Mouse (Mus musculus) spleen, adult 2 months (tissue): ENCODE results near the gene Cblb. TPM values are rescaled to one million over a fixed set of nuclear protein-coding genes. Genes with fewer than 3 reads are reported as not detected.

Source experiments
- DNase-seq, 2 experiments: peaks; one replicate each; pipeline versions ENCODE4 v3.0.0 to v3.0.0-alpha.2; 2012 to 2021; ENCODE audit warnings: low spot score in 2 of 2, low read depth in 1 of 2
- H3K27ac ChIP-seq: fragments of 200-500 bp; 2 replicates; pipeline ENCODE4 v1.5.1; 2012; ENCODE audit warnings: low read length, inconsistent platforms; ENCODE audit not compliant: insufficient read depth
- H3K27me3 ChIP-seq: fragments of 200-500 bp; 2 replicates; pipeline ENCODE4 v1.6.1; 2012; ENCODE audit warnings: mild to moderate bottlenecking, moderate library complexity, low read length, inconsistent platforms; ENCODE audit not compliant: control insufficient read depth, insufficient read depth
- H3K36me3 ChIP-seq: fragments of 200-500 bp; 2 replicates; pipeline ENCODE4 v1.6.1; 2012; ENCODE audit warnings: mild to moderate bottlenecking, low read length, inconsistent platforms; ENCODE audit not compliant: control insufficient read depth, insufficient read depth
- H3K4me1 ChIP-seq: fragments of 200-500 bp; 2 replicates; pipeline ENCODE4 v1.6.1; 2011; ENCODE audit warnings: inconsistent platforms; ENCODE audit not compliant: control insufficient read depth, insufficient read depth, insufficient read length
- H3K4me3 ChIP-seq: fragments of 200-500 bp; 2 replicates; pipeline ENCODE4 v1.5.1; 2011; ENCODE audit warnings: mild to moderate bottlenecking, inconsistent platforms; ENCODE audit not compliant: insufficient read depth, insufficient read length; ENCODE audit errors: extremely low read depth
- CTCF ChIP-seq: fragments of 200-500 bp; IDR thresholded peaks from 2 replicates; pipeline ENCODE4 v1.5.1; 2011; ENCODE audit warnings: mild to moderate bottlenecking, inconsistent platforms; ENCODE audit not compliant: insufficient read depth, insufficient read length, insufficient replicate concordance; ENCODE audit errors: extremely low read depth
- POLR2A ChIP-seq: fragments of 200-500 bp; IDR thresholded peaks from 2 replicates; pipeline ENCODE4 v1.6.1; 2011; ENCODE audit warnings: low read depth, low read length, inconsistent platforms
- WGBS: fragments of 180-500 bp; shearing (Covaris S2); methylation state at CpG from one replicate; pipeline ENCODE4 v1.1.7; 2018; 5-methylcytosine and 5-hydroxymethylcytosine counted together
- polyA plus RNA-seq: library from polyadenylated mRNA; depleted of rRNA; stranded (reverse); fragments of >200 nt; gene quantifications from 2 replicates; pipeline ENCODE4 v1.2.3, GENCODE M21; 2012

Cblb gene
- polyA plus RNA-seq, 1 experiment: 18.1 TPM

DNA sequence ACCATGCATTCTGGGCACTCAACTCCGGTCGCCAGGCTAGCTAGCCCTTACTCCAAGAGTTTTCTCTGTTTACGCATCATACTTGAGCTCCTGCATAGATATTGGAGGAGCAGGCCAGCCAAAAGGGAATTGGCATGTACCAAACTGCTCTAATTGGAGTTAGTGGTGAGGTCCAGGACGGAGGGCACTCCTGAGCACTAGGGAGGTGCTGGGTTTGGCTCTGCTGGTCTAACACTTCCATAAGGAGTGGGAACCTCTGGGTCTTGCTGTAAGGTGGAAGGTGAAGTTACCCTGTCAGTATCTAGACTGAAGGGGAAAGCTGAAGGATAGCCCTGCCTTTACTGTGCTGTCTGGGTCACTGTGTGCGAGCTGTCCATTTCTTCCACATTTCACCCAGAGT lies 39.1 kb downstream of the Cblb start:
- no peak overlapping the region for H3K27ac ChIP-seq
- 91% methylated on average over 5 of the region's 5 CpGs for WGBS
- TF ChIP-seq POLR2A (no peak), CTCF (no peak)
- H3K36me3 ChIP-seq: no peaks in the 10 kb centered on the region; the same call in 1 of the 2 replicates
- H3K4me1 ChIP-seq: peaks cover 2% of the 10 kb centered on the region
- no peak overlapping the region for H3K4me3 ChIP-seq
- no peaks in the 10 kb centered on the region for H3K27me3 ChIP-seq
- no peak for DNase-seq

DNA sequence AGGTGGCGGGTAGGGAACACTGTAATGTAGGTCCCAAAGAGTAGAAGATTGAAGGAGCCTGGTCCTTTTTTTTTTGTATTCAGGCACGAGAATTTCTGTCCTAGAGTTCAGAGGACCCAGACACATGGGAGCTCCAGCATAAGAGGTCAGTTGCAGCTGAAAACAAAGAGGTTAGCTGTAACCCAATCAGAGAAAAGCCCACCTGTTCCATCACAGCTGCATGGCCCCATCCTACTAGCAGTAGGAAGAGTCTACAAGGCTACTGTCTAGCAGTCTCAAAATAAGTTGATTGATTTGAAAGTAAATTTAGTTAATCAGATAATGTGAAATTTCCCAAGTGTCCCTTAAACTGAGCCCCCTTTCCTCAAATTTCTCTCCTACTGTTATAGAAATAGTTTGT lies 40.3 kb downstream of the Cblb start:
- no peak for DNase-seq
- TF ChIP-seq POLR2A (no peak), CTCF (no peak)
- Histone ChIP-seq H3K27me3 (no peaks in the 10 kb centered on the region), H3K4me1 (peaks cover 2% of the 10 kb centered on the region), H3K36me3 (no peaks in the 10 kb centered on the region; the same call in 1 of the 2 replicates), H3K4me3 (no peak overlapping the region), H3K27ac (0 out of 2 replicates have a peak overlapping the region, but pooled peaks have one; percentile 22)
- 88% methylated on average over 2 of the region's 2 CpGs for WGBS

DNA sequence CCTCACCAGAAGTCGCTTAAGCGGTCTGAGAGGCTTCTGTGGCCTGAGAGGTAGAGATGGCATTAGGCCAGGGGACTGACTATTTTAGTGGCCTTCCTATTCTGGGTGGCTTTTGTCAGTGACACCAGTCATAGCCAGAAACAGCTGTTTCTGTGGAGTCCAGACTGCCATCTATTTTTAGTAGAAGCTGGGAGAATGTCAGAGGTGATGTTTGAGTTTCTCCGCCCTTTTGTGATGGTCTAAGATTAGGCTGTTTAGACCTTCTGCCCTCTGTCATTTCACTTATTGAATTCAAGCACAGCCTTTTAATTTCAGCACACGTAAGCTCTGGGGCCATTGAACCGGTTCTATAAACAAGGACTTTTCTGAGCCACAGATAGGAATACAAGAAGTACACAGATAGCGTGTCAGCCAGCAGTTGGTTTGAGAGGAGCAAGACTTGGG lies 40.8 kb downstream of the Cblb start:
- no peaks in the 10 kb centered on the region; the same call in 1 of the 2 replicates for H3K36me3 ChIP-seq
- 89% methylated on average over 6 of the region's 6 CpGs for WGBS
- DNase-seq: no peak
- no peak for TF ChIP-seq CTCF
- no peak for TF ChIP-seq POLR2A
- H3K4me1 ChIP-seq: peaks cover 2% of the 10 kb centered on the region
- no peak overlapping the region for H3K27ac ChIP-seq
- H3K27me3 ChIP-seq: no peaks in the 10 kb centered on the region
- no peak overlapping the region for H3K4me3 ChIP-seq

DNA sequence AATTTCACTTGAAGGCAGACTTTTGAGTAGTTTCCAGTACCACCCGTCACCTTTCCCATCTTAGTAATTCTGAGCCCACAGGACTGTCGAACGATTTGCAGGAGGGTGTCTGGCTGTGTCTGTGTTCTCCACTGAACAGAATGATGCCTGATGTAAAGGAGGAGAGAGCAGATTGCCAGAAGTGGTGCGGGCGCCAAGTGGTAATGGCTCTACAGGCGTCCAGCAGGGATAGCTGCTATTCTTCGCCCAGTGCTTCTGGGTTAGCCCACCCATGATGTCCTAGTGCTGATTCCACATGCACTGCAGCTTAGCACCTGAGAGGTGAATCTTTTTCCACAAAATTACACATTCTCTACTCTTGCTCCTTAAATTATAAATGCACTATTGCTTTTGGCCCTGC lies 45.6 kb downstream of the Cblb start:
- DNase-seq: no peak
- no peak overlapping the region for H3K27ac ChIP-seq
- H3K4me1 ChIP-seq: peaks cover 7% of the 10 kb centered on the region; the same call in 1 of the 2 replicates
- TF ChIP-seq CTCF: no peak
- TF ChIP-seq POLR2A: no peak
- H3K36me3 ChIP-seq: no peaks in the 10 kb centered on the region
- H3K4me3 ChIP-seq: no peak overlapping the region
- WGBS: 92% methylated on average over 7 of the region's 7 CpGs
- H3K27me3 ChIP-seq: no peaks in the 10 kb centered on the region

DNA sequence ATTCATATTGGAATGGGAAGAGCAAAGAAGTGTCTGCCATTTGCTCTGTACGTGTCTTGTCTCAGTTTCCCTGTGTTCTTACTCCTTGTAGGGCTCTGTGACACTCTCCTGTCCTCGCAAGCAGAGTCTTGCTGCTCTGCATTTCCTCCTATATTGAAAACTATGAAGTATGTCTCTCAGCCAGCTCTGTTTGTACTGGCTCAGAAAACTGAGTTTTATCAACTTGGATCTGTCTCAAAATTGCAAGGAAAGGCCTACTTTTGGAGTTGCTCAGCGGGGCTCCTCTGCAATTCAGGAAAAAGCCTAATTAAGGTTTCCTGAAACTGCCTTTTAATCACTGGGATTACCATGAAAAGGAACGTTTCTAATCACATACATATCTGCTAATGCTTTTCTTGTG lies 46.9 kb downstream of the Cblb start:
- 83% methylated on average over 4 of the region's 4 CpGs for whole genome bisulfite sequencing
- DNase-seq: no peak
- H3K4me1 ChIP-seq: peaks cover 7% of the 10 kb centered on the region; the same call in 1 of the 2 replicates
- no peak overlapping the region for H3K27ac ChIP-seq
- TF ChIP-seq POLR2A: no peak
- no peak for TF ChIP-seq CTCF
- H3K4me3 ChIP-seq: no peak overlapping the region
- H3K36me3 ChIP-seq: no peaks in the 10 kb centered on the region
- H3K27me3 ChIP-seq: no peaks in the 10 kb centered on the region

DNA sequence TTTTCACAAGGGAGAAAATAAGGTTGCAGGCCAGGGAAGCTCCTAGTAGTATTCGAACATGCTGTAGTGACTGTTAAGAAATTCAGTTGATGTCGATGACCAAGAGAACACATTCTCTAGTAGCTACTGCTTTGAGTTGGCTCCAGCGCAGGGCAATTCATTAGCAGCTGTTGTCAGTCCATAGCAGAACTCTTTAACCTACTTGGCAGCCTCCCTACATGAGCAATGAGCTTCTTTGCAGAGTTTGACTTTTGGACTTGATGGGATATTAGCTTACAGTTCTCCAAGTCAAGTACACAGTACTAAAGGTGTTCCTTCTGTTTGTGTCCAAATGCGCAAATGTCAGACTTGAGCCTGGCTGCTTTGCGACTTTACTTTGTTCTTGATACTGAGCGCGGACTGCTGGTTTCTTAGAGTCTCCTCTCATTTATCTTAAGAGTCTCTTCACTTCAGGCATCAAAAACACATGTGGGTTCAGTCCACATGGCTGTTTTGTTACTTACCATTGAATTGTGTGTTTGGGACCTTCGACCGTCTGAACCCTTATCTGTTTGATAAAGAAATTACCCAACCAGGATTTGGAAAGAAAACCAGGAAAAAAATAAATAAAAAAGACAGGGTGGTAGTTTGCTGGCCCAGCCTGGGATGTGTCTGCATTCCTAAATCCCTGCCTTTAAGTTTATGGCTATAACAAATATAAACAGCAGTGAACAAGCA lies 47.9 kb downstream of the Cblb start:
- DNase-seq: no peak
- no peaks in the 10 kb centered on the region for H3K36me3 ChIP-seq
- H3K4me1 ChIP-seq: peaks cover 7% of the 10 kb centered on the region; the same call in 1 of the 2 replicates
- TF ChIP-seq CTCF (no peak), POLR2A (no peak)
- H3K4me3 ChIP-seq: no peak overlapping the region
- no peak overlapping the region for H3K27ac ChIP-seq
- no peaks in the 10 kb centered on the region for H3K27me3 ChIP-seq
- 90% methylated on average over 9 of the region's 9 CpGs for WGBS

DNA sequence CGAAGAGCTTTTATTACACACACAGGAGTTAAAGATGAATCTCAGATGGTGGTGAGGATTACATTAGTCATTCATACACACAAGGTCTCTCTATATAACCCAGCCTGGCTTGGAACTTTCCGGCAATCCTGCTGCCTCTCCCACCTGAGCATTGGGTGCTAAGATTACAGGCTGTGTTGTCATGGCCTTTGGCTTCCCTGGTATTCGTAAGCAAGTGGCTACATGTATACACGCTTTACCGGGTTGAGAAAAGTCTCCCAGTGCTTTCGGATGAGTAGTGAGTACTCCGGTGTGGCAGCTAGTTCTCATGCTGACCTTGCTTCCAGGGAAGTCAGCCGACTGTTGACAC lies 48.4 kb downstream of the Cblb start:
- Histone ChIP-seq H3K27me3 (no peaks in the 10 kb centered on the region), H3K4me3 (no peak overlapping the region), H3K27ac (no peak overlapping the region), H3K36me3 (no peaks in the 10 kb centered on the region), H3K4me1 (peaks cover 7% of the 10 kb centered on the region; the same call in 1 of the 2 replicates)
- DNase-seq: no peak
- 93% methylated on average over 8 of the region's 8 CpGs for WGBS
- TF ChIP-seq CTCF (no peak), POLR2A (no peak)
